Mouse (Mus musculus): ENCODE measurements around the gene Epb41. TPM values are rescaled to one million over a fixed set of nuclear protein-coding genes. Genes with fewer than 3 reads are reported as not detected.
A peak's percentile ranks its signal among the peaks of the same experiment; 100 is the strongest.

Gene Epb41
- polyA plus RNA-seq, 1 experiment from 2014 or later, result 57.7 TPM

DNA sequence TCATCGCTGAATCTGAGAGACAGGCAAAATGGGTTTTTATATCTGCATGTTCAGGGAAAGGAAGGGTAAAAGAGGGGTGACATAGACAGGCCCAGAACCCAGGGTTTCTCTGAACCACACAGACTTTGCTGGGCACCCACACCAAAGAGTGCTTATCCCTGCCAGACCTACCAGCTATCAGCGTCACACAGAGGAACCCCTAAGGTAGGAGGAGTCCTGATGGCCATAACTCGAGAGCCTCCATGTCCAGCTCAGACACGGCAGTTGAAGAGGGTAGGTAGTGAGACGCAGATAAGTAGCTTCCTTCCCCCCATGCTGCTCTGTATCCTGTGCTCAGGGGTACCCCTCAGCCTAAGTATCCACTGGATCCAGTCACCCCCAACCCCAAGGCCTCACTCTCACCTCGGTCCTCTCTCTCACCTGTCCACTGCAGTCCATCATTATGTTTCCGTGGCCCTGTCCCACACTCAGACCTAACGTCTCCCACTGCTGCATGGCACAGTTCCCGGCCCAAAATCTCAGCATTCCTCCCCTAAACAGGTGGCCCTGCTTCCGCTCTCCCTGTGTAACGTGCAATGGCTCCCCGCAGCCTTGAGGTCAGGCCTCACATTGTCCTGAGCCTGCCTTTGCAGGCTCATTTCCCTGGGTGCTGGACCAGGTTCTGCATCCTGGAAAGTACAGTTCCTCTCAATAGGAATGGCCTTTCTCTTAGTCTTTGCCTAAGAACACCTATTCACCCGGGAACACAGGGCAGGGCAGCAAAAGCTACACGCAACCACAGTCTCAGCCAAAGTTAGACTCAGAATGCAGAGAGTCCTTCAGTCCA, 7.8 kb downstream of the Epb41 start:
- WGBS, result 78% methylated on average over 14 of the region's 14 CpGs
- no peak overlapping the region for H3K4me2 ChIP-seq (ENCODE audit: low read depth, low read length)
- no peaks in the 10 kb centered on the region for H3K9me3 ChIP-seq (ENCODE audit: control insufficient read depth, low read length)
- H3K9ac ChIP-seq (ENCODE audit: low read length), result no peak overlapping the region
- ATAC-seq (ENCODE audit: low read depth), result no peak
- peaks cover 6% of the 10 kb centered on the region for H3K4me1 ChIP-seq (replicated peaks; ENCODE audit: control insufficient read depth, insufficient read depth, low read length)
- no peak overlapping the region for H3K4me3 ChIP-seq (ENCODE audit: low read length)
- no peaks in the 10 kb centered on the region for H3K27me3 ChIP-seq (ENCODE audit: control insufficient read depth, insufficient read depth, low read depth, low read length)
- H3K36me3 ChIP-seq (ENCODE audit: control insufficient read depth, insufficient read depth, low read length), result no peaks in the 10 kb centered on the region
- H3K27ac ChIP-seq (ENCODE audit: low read length), result no peak overlapping the region

DNA sequence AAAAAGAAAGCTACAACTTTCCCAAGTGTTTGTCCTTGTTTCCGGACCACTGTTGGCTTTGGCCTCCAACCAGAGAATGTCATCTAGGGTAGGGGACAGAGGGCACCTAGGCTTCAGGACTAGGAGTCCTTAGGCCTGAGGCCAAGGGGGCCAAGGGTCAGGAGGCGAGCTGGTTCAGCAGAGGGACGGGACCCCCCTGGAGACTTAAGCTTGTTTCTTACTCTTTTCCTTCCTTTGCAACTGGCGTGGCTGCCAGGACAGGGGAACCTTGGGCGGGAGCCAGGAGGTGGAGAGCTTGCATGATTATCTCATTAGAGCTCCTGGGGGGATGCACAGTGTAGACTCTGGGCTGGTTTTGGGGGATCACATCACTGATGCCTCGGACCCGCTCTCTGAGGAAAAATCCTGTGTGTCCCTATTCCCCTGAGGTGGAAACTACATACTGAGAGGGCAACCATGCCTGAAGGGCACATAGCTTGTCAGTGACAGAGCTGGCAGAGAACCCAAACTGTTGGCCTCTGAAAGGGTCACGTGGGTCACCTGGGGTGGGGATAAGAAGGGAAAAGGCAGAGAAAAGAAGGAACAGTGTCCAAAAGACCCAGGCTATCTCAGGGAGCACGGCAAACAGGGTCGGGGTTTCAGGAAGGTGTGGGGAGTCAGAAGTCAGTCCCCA, 8.9 kb downstream of the Epb41 start:
- peaks cover 6% of the 10 kb centered on the region for H3K4me1 ChIP-seq (replicated peaks; ENCODE audit: control insufficient read depth, insufficient read depth, low read length)
- H3K27ac ChIP-seq (ENCODE audit: low read length), result no peak overlapping the region

DNA sequence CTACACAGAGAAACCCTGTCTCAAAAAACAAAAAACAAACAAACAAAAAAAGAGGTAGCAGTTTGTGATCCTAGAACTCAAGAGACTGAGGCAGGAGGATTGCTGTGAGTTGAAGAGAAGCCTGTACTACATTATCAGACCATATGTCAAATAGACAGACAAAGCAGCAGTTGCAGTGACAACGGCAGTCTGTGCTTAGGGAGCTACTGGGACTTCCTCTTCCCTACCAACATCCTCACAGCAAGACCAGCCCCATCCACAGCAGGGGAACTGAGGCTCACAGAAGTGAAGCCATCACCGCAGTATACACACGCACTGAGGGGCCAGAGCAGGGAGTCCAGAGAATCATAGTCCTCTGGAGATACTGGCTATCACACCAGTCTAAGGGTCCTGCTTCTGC, 9.5 kb downstream of the Epb41 start:
- Histone ChIP-seq H3K9ac (ENCODE audit: low read length) (no peak overlapping the region), H3K4me2 (ENCODE audit: low read depth, low read length) (no peak overlapping the region), H3K9me3 (ENCODE audit: control insufficient read depth, low read length) (no peaks in the 10 kb centered on the region), H3K27ac (ENCODE audit: low read length) (no peak overlapping the region), H3K4me1 (replicated peaks; ENCODE audit: control insufficient read depth, insufficient read depth, low read length) (peaks cover 6% of the 10 kb centered on the region), H3K27me3 (ENCODE audit: control insufficient read depth, insufficient read depth, low read depth, low read length) (no peaks in the 10 kb centered on the region), H3K36me3 (ENCODE audit: control insufficient read depth, insufficient read depth, low read length) (no peaks in the 10 kb centered on the region), H3K4me3 (ENCODE audit: low read length) (no peak overlapping the region)
- ATAC-seq (ENCODE audit: low read depth), result no peak
- WGBS, result 67% methylated on average over 3 of the region's 3 CpGs

More for the DNA sequence above, 8.9 kb downstream of the Epb41 start:
- Histone ChIP-seq H3K9ac (ENCODE audit: low read length) (peak overlapping the region; percentile 23; the same call in 1 of the 2 replicates), H3K9me3 (ENCODE audit: control insufficient read depth, low read length) (no peaks in the 10 kb centered on the region), H3K27me3 (ENCODE audit: control insufficient read depth, insufficient read depth, low read depth, low read length) (no peaks in the 10 kb centered on the region), H3K36me3 (ENCODE audit: control insufficient read depth, insufficient read depth, low read length) (no peaks in the 10 kb centered on the region), H3K4me3 (ENCODE audit: low read length) (no peak overlapping the region), H3K4me2 (ENCODE audit: low read depth, low read length) (no peak overlapping the region)
- 60% methylated on average over 10 of the region's 10 CpGs for WGBS
- ATAC-seq (ENCODE audit: low read depth), result no peak

DNA sequence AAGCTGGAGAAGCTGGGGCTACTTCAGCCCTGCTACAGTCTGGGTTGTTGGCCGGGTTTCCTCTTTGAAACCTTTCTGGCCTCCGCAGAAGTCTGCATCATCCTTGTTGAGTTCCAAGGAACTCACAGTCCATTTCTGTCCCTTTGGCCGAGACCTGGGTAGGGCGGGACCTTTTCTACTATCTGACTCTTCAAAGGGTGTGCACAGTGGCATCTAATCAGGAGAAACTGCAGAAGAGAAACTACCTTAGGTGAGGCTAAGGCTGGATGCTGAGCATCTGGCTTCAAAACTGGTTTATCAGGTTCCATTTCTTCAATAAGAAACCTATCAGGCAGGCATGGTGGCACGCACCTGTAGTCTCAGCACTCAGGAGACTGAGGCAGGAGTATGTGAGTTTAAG, 10.6 kb downstream of the Epb41 start:
- no peak overlapping the region for H3K27ac ChIP-seq (ENCODE audit: low read length)
- H3K36me3 ChIP-seq (ENCODE audit: control insufficient read depth, insufficient read depth, low read length), result no peaks in the 10 kb centered on the region
- 75% methylated on average over 5 of the region's 5 CpGs for WGBS
- H3K4me2 ChIP-seq (ENCODE audit: low read depth, low read length), result no peak overlapping the region
- no peaks in the 10 kb centered on the region for H3K27me3 ChIP-seq (ENCODE audit: control insufficient read depth, insufficient read depth, low read depth, low read length)
- no peak overlapping the region for H3K4me3 ChIP-seq (ENCODE audit: low read length)
- no peak for ATAC-seq (ENCODE audit: low read depth)
- H3K9ac ChIP-seq (ENCODE audit: low read length), result no peak overlapping the region
- peaks cover 6% of the 10 kb centered on the region for H3K4me1 ChIP-seq (replicated peaks; ENCODE audit: control insufficient read depth, insufficient read depth, low read length)
- H3K9me3 ChIP-seq (ENCODE audit: control insufficient read depth, low read length), result no peaks in the 10 kb centered on the region

DNA sequence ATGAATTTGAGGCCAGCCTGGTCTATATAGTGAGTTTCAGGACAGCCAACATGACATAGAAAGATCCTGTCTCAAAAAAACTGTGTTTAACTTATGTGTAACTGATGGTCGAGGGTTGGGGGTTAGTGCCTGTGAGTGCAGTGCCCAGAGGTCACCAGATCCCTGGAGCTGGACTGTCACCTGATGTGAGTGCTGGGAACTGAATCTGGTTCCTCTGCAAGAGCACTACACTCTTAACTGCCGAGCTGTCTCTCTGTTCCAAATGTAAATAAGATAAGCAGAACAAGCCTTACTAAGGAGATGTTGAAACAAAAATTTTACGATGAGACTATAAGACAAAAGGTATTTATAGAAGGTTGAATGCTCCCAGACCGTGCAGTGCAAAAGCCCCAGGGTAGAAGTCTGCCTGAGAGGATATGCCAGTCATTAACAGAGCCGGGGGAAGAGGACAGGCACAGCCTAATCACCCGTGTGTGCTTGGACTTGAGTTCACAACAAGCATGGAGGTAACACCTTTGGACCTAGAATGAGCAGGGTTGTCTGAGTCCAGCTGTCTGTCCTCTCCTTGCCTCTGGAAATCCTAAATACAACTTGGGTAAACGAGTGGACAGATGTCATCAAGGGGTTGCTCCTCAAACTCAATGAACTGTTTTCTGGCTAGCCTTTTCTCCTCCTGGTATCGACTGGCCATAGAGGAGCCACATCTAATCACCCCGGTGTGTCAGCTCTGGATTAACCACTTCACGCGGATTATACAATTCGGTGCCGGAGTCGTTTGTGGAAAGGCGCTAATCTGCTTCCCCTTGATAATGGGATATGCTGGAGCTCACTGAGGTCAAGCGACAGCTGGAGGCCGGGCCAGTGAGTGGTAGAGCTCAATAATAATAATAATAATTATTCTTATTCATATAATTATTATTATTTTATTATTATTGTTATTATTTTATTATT, 11.9 kb downstream of the Epb41 start:
- Histone ChIP-seq H3K27ac (ENCODE audit: low read length) (no peak overlapping the region), H3K4me3 (ENCODE audit: low read length) (no peak overlapping the region), H3K27me3 (ENCODE audit: control insufficient read depth, insufficient read depth, low read depth, low read length) (no peaks in the 10 kb centered on the region), H3K9ac (ENCODE audit: low read length) (no peak overlapping the region), H3K9me3 (ENCODE audit: control insufficient read depth, low read length) (no peaks in the 10 kb centered on the region), H3K36me3 (ENCODE audit: control insufficient read depth, insufficient read depth, low read length) (no peaks in the 10 kb centered on the region), H3K4me1 (replicated peaks; ENCODE audit: control insufficient read depth, insufficient read depth, low read length) (peaks cover 6% of the 10 kb centered on the region), H3K4me2 (ENCODE audit: low read depth, low read length) (no peak overlapping the region)
- ATAC-seq (ENCODE audit: low read depth), result no peak
- WGBS, result 56% methylated on average over 17 of the region's 17 CpGs

DNA sequence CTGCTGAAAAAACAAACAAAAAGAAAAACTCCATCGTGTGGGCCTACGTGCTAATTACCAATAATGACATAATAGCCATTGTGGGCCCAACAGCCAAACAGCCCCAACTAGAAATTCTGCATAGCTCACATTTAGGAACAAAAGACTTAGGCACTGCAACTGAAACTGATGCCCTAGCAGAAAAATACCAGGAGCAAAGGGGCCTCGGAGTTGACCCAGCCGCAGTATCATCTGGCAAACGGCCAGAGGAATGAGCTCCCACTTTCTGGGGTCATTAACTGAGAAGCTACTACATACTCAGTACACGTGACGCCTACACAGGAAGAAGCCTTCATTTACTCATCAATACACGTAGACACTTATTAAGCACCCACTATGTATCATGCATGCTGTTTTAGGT, 12.8 kb downstream of the Epb41 start:
- no peaks in the 10 kb centered on the region for H3K27me3 ChIP-seq (ENCODE audit: control insufficient read depth, insufficient read depth, low read depth, low read length)
- H3K27ac ChIP-seq (ENCODE audit: low read length), result no peak overlapping the region
- no peak for ATAC-seq (ENCODE audit: low read depth)
- H3K4me2 ChIP-seq (ENCODE audit: low read depth, low read length), result no peak overlapping the region
- H3K9me3 ChIP-seq (ENCODE audit: control insufficient read depth, low read length), result no peaks in the 10 kb centered on the region
- WGBS, result 43% methylated on average over 8 of the region's 8 CpGs
- H3K4me1 ChIP-seq (replicated peaks; ENCODE audit: control insufficient read depth, insufficient read depth, low read length), result peaks cover 6% of the 10 kb centered on the region
- H3K4me3 ChIP-seq (ENCODE audit: low read length), result no peak overlapping the region
- H3K9ac ChIP-seq (ENCODE audit: low read length), result no peak overlapping the region
- no peaks in the 10 kb centered on the region for H3K36me3 ChIP-seq (ENCODE audit: control insufficient read depth, insufficient read depth, low read length)

DNA sequence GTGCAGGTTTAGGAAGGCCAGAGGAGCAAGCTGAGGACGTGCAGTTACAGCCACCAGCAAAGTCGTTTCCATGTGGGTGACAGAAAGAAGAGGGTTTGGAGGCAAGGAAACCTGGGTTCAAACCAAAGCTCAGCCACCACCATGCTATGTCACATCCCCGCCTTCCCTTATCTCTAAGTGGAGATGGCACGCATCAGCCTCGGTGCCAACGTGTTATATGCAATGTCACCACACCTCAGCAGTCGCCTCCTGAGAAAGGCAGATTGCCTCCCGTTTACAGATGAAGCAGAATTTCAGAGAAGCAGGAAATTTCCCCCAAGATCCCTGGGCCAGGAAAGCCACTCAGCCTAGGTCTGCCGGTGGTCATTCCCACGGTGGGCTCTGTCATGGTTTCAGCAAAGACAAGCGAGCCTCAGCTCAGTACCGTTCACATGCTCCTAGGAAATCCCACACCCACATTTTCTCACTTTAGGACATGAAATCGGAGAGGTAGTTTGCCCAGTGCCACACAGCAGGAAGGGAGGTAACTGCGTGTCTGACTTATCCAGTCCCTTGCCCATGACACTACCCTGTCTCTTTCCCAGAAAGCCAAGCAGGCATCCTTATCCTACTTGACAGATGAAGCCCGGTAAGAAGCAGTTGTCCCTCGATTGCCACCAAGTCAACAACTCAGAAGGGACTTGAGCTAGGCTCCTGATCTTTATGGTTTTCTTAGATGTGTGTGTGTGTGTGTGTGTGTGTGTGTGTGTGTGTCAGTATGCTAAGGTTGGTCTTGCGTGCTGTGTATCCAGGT, 14.9 kb downstream of the Epb41 start:
- H3K27me3 ChIP-seq (ENCODE audit: control insufficient read depth, insufficient read depth, low read depth, low read length), result no peaks in the 10 kb centered on the region
- H3K4me1 ChIP-seq (replicated peaks; ENCODE audit: control insufficient read depth, insufficient read depth, low read length), result no peaks in the 10 kb centered on the region
- no peak overlapping the region for H3K27ac ChIP-seq (ENCODE audit: low read length)
- no peak for ATAC-seq (ENCODE audit: low read depth)
- 49% methylated on average over 17 of the region's 17 CpGs for WGBS
- H3K36me3 ChIP-seq (ENCODE audit: control insufficient read depth, insufficient read depth, low read length), result no peaks in the 10 kb centered on the region
- H3K9ac ChIP-seq (ENCODE audit: low read length), result no peak overlapping the region
- H3K4me3 ChIP-seq (ENCODE audit: low read length), result no peak overlapping the region
- no peaks in the 10 kb centered on the region for H3K9me3 ChIP-seq (ENCODE audit: control insufficient read depth, low read length)
- no peak overlapping the region for H3K4me2 ChIP-seq (ENCODE audit: low read depth, low read length)

DNA sequence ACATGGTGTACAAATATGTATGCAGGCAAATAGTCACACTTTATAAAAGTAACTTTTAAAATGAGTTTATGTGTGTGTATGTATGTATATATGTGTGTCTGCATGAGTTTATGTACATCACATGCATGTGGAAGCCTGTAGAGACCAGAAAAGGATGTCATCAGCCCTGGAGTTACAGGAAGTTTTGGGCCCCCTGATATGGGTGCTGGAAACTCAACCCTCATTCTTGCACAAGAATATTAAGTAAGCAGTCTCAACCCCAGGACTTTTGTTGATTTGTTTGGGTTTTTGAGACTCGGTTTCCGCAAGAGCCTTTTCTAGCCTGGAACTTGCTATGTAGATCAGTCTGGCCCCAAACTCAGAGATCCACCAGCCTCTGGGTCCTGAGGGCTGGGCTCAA, 15.6 kb downstream of the Epb41 start:
- no peak overlapping the region for H3K4me3 ChIP-seq (ENCODE audit: low read length)
- ATAC-seq (ENCODE audit: low read depth), result no peak
- H3K27ac ChIP-seq (ENCODE audit: low read length), result no peak overlapping the region
- no peak overlapping the region for H3K4me2 ChIP-seq (ENCODE audit: low read depth, low read length)
- WGBS, result 87% methylated on average over 2 of the region's 2 CpGs
- no peaks in the 10 kb centered on the region for H3K4me1 ChIP-seq (replicated peaks; ENCODE audit: control insufficient read depth, insufficient read depth, low read length)
- no peak overlapping the region for H3K9ac ChIP-seq (ENCODE audit: low read length)
- no peaks in the 10 kb centered on the region for H3K9me3 ChIP-seq (ENCODE audit: control insufficient read depth, low read length)
- H3K27me3 ChIP-seq (ENCODE audit: control insufficient read depth, insufficient read depth, low read depth, low read length), result no peaks in the 10 kb centered on the region
- H3K36me3 ChIP-seq (ENCODE audit: control insufficient read depth, insufficient read depth, low read length), result no peaks in the 10 kb centered on the region
